8 mouse cellular contexts compared by ENCODE assay signal in the genomic region with DNA sequence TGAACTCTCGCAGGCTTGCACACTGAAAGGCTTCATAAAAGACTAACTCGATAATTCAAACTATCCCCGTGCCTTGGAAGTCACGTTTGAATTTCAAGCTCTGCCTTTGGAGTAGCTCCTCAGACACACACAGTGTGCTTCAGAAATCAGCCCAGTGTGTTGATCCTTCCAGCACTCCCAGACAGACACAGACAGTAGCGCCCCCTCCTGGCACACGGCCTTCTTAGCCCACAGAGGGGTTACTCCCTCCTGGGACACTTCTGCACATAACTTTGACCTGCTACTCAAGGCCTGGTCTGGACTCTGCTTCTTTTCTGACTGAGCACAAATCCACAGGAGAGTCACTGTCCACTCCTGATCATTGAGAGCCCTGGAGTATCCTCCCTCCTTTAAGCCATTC.
DNase-seq lines count a peak whose midpoint lies in the region; ATAC-seq and TF ChIP-seq lines count a peak whose summit lies in the region.

No protein-coding gene starts in this region.

- intact Hi-C loops in gastrocnemius, postnatal 14 days (cut with DNase I; ENCODE audit: low total_unique reads): loop anchor here (5.0 kb wide), 1 partner anchor 331 kb away; no protein-coding TSS in a partner anchor

- DNase-seq in hindbrain, postnatal 0 days (ENCODE audit: low spot score): peak; percentile 42
- DNase-seq in 416B (ENCODE audit: low read depth) (peak; percentile 65), R1 (ENCODE audit: low read depth, low spot score) (peak; percentile 74)
- peak; percentile 56 for DNase-seq in gastrocnemius, postnatal 14 days
- DNase-seq in lung, postnatal 4 days: peak; percentile 62 to 81
- DNase-seq in thymus, postnatal 36 days: peak; percentile 67 to 70

- no peak overlapping the region for H3K27ac ChIP-seq in hindbrain, postnatal 0 days
- H3K27ac ChIP-seq in hindbrain, embryonic 16.5 days (ENCODE audit: low read depth, low read length): no peak overlapping the region
- no peak overlapping the region for H3K27ac ChIP-seq in hindbrain, embryonic 13.5 days

- H3K4me2 ChIP-seq in hindbrain, postnatal 0 days (ENCODE audit: low read depth, low read length): no peak overlapping the region
- H3K4me2 ChIP-seq in hindbrain, embryonic 16.5 days (ENCODE audit: low read length): no peak overlapping the region
- no peak overlapping the region for H3K4me2 ChIP-seq in hindbrain, embryonic 13.5 days

- no peak for ATAC-seq in hindbrain, postnatal 0 days
- no peak for ATAC-seq in hindbrain, embryonic 16.5 days
- ATAC-seq in hindbrain, embryonic 13.5 days (ENCODE audit: low FRiP score): no peak

- H3K27me3 ChIP-seq in hindbrain, postnatal 0 days (ENCODE audit: insufficient read depth, low read length): no peaks in the 10 kb centered on the region
- no peaks in the 10 kb centered on the region; the same call in 1 of the 2 replicates for H3K27me3 ChIP-seq in hindbrain, embryonic 16.5 days (replicated peaks; ENCODE audit: control insufficient read depth, insufficient read depth, low read length)
- 0 out of 2 replicates have a peak, but pooled peaks cover 7% of the 10 kb centered on the region for H3K27me3 ChIP-seq in hindbrain, embryonic 13.5 days

- TF ChIP-seq CTCF in hindbrain, postnatal 0 days (IDR thresholded peaks at IDR 0.05; ENCODE audit: low read depth): peak; percentile 65

- no peaks in the 10 kb centered on the region for H3K36me3 ChIP-seq in hindbrain, postnatal 0 days (ENCODE audit: insufficient read depth, low read length)
- no peaks in the 10 kb centered on the region for H3K36me3 ChIP-seq in hindbrain, embryonic 16.5 days (ENCODE audit: control insufficient read depth, insufficient read depth, low read length)
- H3K36me3 ChIP-seq in hindbrain, embryonic 13.5 days: no peaks in the 10 kb centered on the region

- no peaks in the 10 kb centered on the region for H3K9me3 ChIP-seq in hindbrain, postnatal 0 days (ENCODE audit: low read length)
- H3K9me3 ChIP-seq in hindbrain, embryonic 16.5 days (ENCODE audit: control insufficient read depth, low read length): no peaks in the 10 kb centered on the region
- no peaks in the 10 kb centered on the region for H3K9me3 ChIP-seq in hindbrain, embryonic 13.5 days

- H3K4me1 ChIP-seq in hindbrain, postnatal 0 days (ENCODE audit: insufficient read depth, low read length): no peaks in the 10 kb centered on the region
- no peaks in the 10 kb centered on the region for H3K4me1 ChIP-seq in hindbrain, embryonic 16.5 days (ENCODE audit: control insufficient read depth, insufficient read depth, low read depth, low read length)
- peaks cover 7% of the 10 kb centered on the region for H3K4me1 ChIP-seq in hindbrain, embryonic 13.5 days (replicated peaks)

- no peak overlapping the region for H3K9ac ChIP-seq in hindbrain, postnatal 0 days (replicated peaks; ENCODE audit: low read length)
- H3K9ac ChIP-seq in hindbrain, embryonic 16.5 days (ENCODE audit: low read depth, low read length): no peak overlapping the region
- no peak overlapping the region for H3K9ac ChIP-seq in hindbrain, embryonic 13.5 days

- 34% methylated on average over 6 of the region's 6 CpGs for WGBS in hindbrain, postnatal 0 days
- 42% methylated on average over 6 of the region's 6 CpGs for WGBS in hindbrain, embryonic 16.5 days
- WGBS in hindbrain, embryonic 13.5 days: 45% methylated on average over 6 of the region's 6 CpGs

- no peak overlapping the region for H3K4me3 ChIP-seq in hindbrain, postnatal 0 days (ENCODE audit: low read length)
- no peak overlapping the region for H3K4me3 ChIP-seq in hindbrain, embryonic 16.5 days (ENCODE audit: low read length)
- H3K4me3 ChIP-seq in hindbrain, embryonic 13.5 days: no peak overlapping the region
